Mouse (Mus musculus): ENCODE data around the gene 1700123O20Rik.

DNA sequence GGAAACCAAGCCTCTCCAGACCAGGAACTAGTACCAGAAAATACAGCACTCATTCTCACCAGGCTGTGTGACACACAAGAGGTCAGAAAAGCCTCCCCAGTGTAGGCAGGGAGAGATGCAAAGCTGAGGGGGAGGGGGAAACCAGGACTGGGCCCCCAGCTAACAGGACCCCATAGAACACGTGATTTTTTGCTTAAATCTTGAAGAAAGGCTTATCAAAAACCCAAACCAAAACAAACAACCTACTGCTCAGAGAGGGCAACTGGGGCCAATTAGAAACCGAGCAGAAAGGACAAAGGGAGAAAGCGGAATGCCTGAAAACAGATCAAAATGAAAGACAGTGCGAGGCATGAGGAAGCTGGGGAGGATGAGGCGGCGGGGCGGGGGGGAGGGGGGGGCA is 33.2 kb upstream of the 1700123O20Rik start:
- no peak for TF ChIP-seq POLR2A (IDR thresholded peaks at IDR 0.05; ENCODE audit: low read depth, low read length)
- TF ChIP-seq CTCF (IDR thresholded peaks at IDR 0.05; ENCODE audit: extremely low read depth, insufficient read length, insufficient replicate concordance, low read depth, low read length), result no peak

All from small intestine, adult 2 months (tissue).